Mouse (Mus musculus): Measurements from ENCODE around the gene Zdhhc14. TPM values are rescaled to one million over a fixed set of nuclear protein-coding genes. Genes with fewer than 3 reads are reported as not detected.

Gene Zdhhc14
- polyA plus RNA-seq, 1 experiment from 2014 or later = 1.5 TPM

GRCm38 (mm10) chr17:5797124-5797760 lies 304.9 kb downstream of the Zdhhc14 start:
- Histone ChIP-seq H3K27me3 (ENCODE audit: low read depth, poor library complexity, severe bottlenecking) (no peaks in the 10 kb centered on the region; the same call in 1 of the 2 replicates), H3K27ac (replicated peaks) (no peak overlapping the region), H3K36me3 (no peaks in the 10 kb centered on the region), H3K9me3 (replicated peaks) (no peaks in the 10 kb centered on the region), H3K4me1 (no peaks in the 10 kb centered on the region; the same call in 1 of the 2 replicates), H3K4me3 (no peak overlapping the region)
- no peak for DNase-seq (ENCODE audit: low spot score)
- WGBS = 83% methylated on average over 5 of the region's 5 CpGs

- Histone ChIP-seq H3K4me3 (no peak overlapping the region), H3K36me3 (no peaks in the 10 kb centered on the region), H3K27me3 (ENCODE audit: low read depth, poor library complexity, severe bottlenecking) (no peaks in the 10 kb centered on the region; the same call in 1 of the 2 replicates), H3K9me3 (replicated peaks) (no peaks in the 10 kb centered on the region), H3K27ac (replicated peaks) (no peak overlapping the region), H3K4me1 (no peaks in the 10 kb centered on the region; the same call in 1 of the 2 replicates)
- 76% methylated on average over 13 of the region's 13 CpGs for WGBS
- no peak for DNase-seq (ENCODE audit: low spot score)
Observed at GRCm38 (mm10) chr17:5798221-5798801, 306.0 kb downstream of the Zdhhc14 start.

GRCm38 (mm10) chr17:5798900-5799299 lies 306.5 kb downstream of the Zdhhc14 start:
- no peaks in the 10 kb centered on the region for H3K9me3 ChIP-seq (replicated peaks)
- no peak for DNase-seq (ENCODE audit: low spot score)
- no peak overlapping the region for H3K27ac ChIP-seq (replicated peaks)
- H3K36me3 ChIP-seq = no peaks in the 10 kb centered on the region
- WGBS = 81% methylated on average over 5 of the region's 5 CpGs
- no peaks in the 10 kb centered on the region; the same call in 1 of the 2 replicates for H3K4me1 ChIP-seq
- H3K4me3 ChIP-seq = no peak overlapping the region
- H3K27me3 ChIP-seq (ENCODE audit: low read depth, poor library complexity, severe bottlenecking) = no peaks in the 10 kb centered on the region; the same call in 1 of the 2 replicates

GRCm38 (mm10) chr17:5799396-5800021 lies 307.2 kb downstream of the Zdhhc14 start:
- Histone ChIP-seq H3K36me3 (no peaks in the 10 kb centered on the region), H3K27me3 (ENCODE audit: low read depth, poor library complexity, severe bottlenecking) (no peaks in the 10 kb centered on the region), H3K4me3 (no peak overlapping the region), H3K9me3 (replicated peaks) (no peaks in the 10 kb centered on the region), H3K27ac (replicated peaks) (no peak overlapping the region), H3K4me1 (no peaks in the 10 kb centered on the region; the same call in 1 of the 2 replicates)
- DNase-seq (ENCODE audit: low spot score) = no peak
- WGBS = 90% methylated on average over 17 of the region's 17 CpGs

- Histone ChIP-seq H3K27me3 (ENCODE audit: low read depth, poor library complexity, severe bottlenecking) (no peaks in the 10 kb centered on the region), H3K9me3 (replicated peaks) (no peaks in the 10 kb centered on the region), H3K27ac (replicated peaks) (no peak overlapping the region), H3K4me1 (no peaks in the 10 kb centered on the region; the same call in 1 of the 2 replicates), H3K4me3 (no peak overlapping the region), H3K36me3 (no peaks in the 10 kb centered on the region)
- 79% methylated on average over 2 of the region's 2 CpGs for WGBS
- DNase-seq (ENCODE audit: low spot score) = no peak
Observed at GRCm38 (mm10) chr17:5800254-5800653, 307.9 kb downstream of the Zdhhc14 start.

- Histone ChIP-seq H3K36me3 (no peaks in the 10 kb centered on the region), H3K9me3 (replicated peaks) (no peaks in the 10 kb centered on the region)
- no peak for DNase-seq (ENCODE audit: low spot score)
Observed at GRCm38 (mm10) chr17:5800824-5801560, 308.6 kb downstream of the Zdhhc14 start.

GRCm38 (mm10) chr17:5801761-5802655 lies 309.7 kb downstream of the Zdhhc14 start:
- no peaks in the 10 kb centered on the region for H3K9me3 ChIP-seq (replicated peaks)
- no peaks in the 10 kb centered on the region for H3K4me1 ChIP-seq
- DNase-seq (ENCODE audit: low spot score) = no peak
- WGBS = 84% methylated on average over 17 of the region's 17 CpGs
- no peak overlapping the region for H3K4me3 ChIP-seq
- H3K27ac ChIP-seq (replicated peaks) = no peak overlapping the region
- no peaks in the 10 kb centered on the region for H3K27me3 ChIP-seq (ENCODE audit: low read depth, poor library complexity, severe bottlenecking)
- H3K36me3 ChIP-seq = no peaks in the 10 kb centered on the region

More at GRCm38 (mm10) chr17:5800824-5801560, 308.6 kb downstream of the Zdhhc14 start:
- Histone ChIP-seq H3K27me3 (ENCODE audit: low read depth, poor library complexity, severe bottlenecking) (no peaks in the 10 kb centered on the region), H3K4me3 (no peak overlapping the region), H3K27ac (replicated peaks) (no peak overlapping the region), H3K4me1 (no peaks in the 10 kb centered on the region; the same call in 1 of the 2 replicates)
- WGBS = 80% methylated on average over 7 of the region's 7 CpGs

- H3K27ac ChIP-seq (replicated peaks) = no peak overlapping the region
- H3K9me3 ChIP-seq (replicated peaks) = no peaks in the 10 kb centered on the region
- no peak for DNase-seq (ENCODE audit: low spot score)
- H3K36me3 ChIP-seq = no peaks in the 10 kb centered on the region
- WGBS = 91% methylated on average over 5 of the region's 5 CpGs
- H3K4me3 ChIP-seq = no peak overlapping the region
- no peaks in the 10 kb centered on the region for H3K4me1 ChIP-seq
- H3K27me3 ChIP-seq (ENCODE audit: low read depth, poor library complexity, severe bottlenecking) = no peaks in the 10 kb centered on the region
Observed at GRCm38 (mm10) chr17:5802656-5802955, 310.2 kb downstream of the Zdhhc14 start.

Other genes starting within 250 kb of the Zdhhc14 start
- gene Ldhal6b, start 73.8 kb upstream of the Zdhhc14 start, polyA plus RNA-seq (2016; fragmentation: Nextera tagmentation; extraction: Ambion mirVana) = not detected in 2 replicates
- gene Tmem242, start 52.3 kb upstream of the Zdhhc14 start, polyA plus RNA-seq (2016; fragmentation: Nextera tagmentation; extraction: Ambion mirVana) = 133 and 136 TPM in 2 replicates

Measured in midbrain, embryonic 10.5 days (tissue).